Mouse (Mus musculus) olfactory bulb, adult 2 months (tissue): ENCODE data around the gene Pkd1l1.

Experiments used
- CTCF ChIP-seq: fragments of 200-500 bp; IDR thresholded peaks from 2 replicates; pipeline ENCODE4 v1.5.1; 2012; ENCODE audit warnings: low read depth, mild to moderate bottlenecking, low read length, moderate library complexity; ENCODE audit not compliant: insufficient read depth
- POLR2A ChIP-seq: fragments of 200-500 bp; IDR thresholded peaks from 2 replicates; pipeline ENCODE4 v1.6.1; 2012; ENCODE audit warnings: mild to moderate bottlenecking, low read depth, low read length, moderate library complexity; ENCODE audit not compliant: insufficient read depth

DNA sequence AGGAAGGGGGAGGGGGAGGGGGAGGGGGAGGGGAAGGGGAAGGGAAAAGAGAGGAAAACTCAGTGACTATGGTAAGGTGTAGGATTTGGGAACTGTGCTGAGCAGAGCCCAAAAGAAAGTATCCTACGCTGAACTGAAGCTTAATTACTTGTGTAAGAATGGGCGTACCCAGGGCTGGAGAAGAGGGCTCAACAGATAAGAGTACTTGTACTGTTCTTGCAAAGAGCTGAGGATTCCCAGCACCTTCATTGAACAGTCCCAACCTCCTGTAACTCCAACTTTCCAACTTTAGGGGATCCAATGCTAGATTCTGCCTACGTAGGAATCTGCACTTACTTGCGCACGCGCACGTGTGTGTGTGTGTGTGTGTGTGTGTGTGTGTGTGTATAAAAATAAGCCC, 5.0 kb downstream of the Pkd1l1 start:
- TF ChIP-seq POLR2A (no peak), CTCF (no peak)
